Mouse (Mus musculus) adrenal gland, postnatal 4 days (tissue): ENCODE results near the gene Cd46. TPM values are rescaled to one million over a fixed set of nuclear protein-coding genes. Genes with fewer than 3 reads are reported as not detected.

Experiments used
- DNase-seq, 2 experiments: peaks; one replicate each; pipeline ENCODE4 v3.0.0; 2021 to 2022; ENCODE audit warnings: low spot score in 2 of 2, mixed read lengths in 2 of 2
- long read RNA-seq, 2 experiments: library from polyadenylated mRNA; stranded (forward); transcript quantifications; one replicate each; pipeline ENCODE4 v2.0.0; 2021
- total RNA-seq, 2 experiments: library from RNA; stranded (reverse); gene quantifications; 2 replicates each; pipeline ENCODE4 v1.2.3; 2021

Gene Cd46
- 1 to 10 TPM; 3.5 to 3.7 TPM for total RNA-seq
- long read RNA-seq, experiment 1 = 0 reads
- long read RNA-seq, experiment 2 = 0 reads

GRCm38 (mm10) chr1:195092220-195092720, at the start of gene Cd46:
Gene Cd46, minus strand, starts transcription at chr1:195092249.
- DNase-seq = peak; percentile 15 to 46

GRCm38 (mm10) chr1:195132070-195132469, 40.0 kb upstream of the Cd46 start:
- DNase-seq = no peak

GRCm38 (mm10) chr1:195131675-195132015, 39.6 kb upstream of the Cd46 start:
- DNase-seq = no peak

GRCm38 (mm10) chr1:195130953-195131674, 39.1 kb upstream of the Cd46 start, which contains the start of gene Cr1l:
Gene Cr1l, minus strand, starts transcription at chr1:195131586.
- DNase-seq = peak; percentile 59 to 72

GRCm38 (mm10) chr1:195130479-195130878, 38.4 kb upstream of the Cd46 start:
- DNase-seq = no peak

- DNase-seq = no peak
Measured at GRCm38 (mm10) chr1:195129867-195130266, 37.8 kb upstream of the Cd46 start.

GRCm38 (mm10) chr1:195114414-195114813, 22.4 kb upstream of the Cd46 start:
- DNase-seq = no peak

- no peak for DNase-seq
Measured at GRCm38 (mm10) chr1:195113621-195114020, 21.6 kb upstream of the Cd46 start.

- DNase-seq = no peak
Measured at GRCm38 (mm10) chr1:195100693-195101092, 8.6 kb upstream of the Cd46 start.

- no peak for DNase-seq
Measured at GRCm38 (mm10) chr1:195098004-195098403, 6.0 kb upstream of the Cd46 start.

- no peak for DNase-seq
Measured at GRCm38 (mm10) chr1:195091699-195092219, 290 bp downstream of the Cd46 start.

GRCm38 (mm10) chr1:195082142-195082541, 9.9 kb downstream of the Cd46 start:
- no peak for DNase-seq

GRCm38 (mm10) chr1:195040437-195040836, 51.6 kb downstream of the Cd46 start:
- no peak for DNase-seq

GRCm38 (mm10) chr1:195038386-195038785, 53.7 kb downstream of the Cd46 start:
- DNase-seq = no peak

GRCm38 (mm10) chr1:195037985-195038384, 54.1 kb downstream of the Cd46 start:
- no peak for DNase-seq

- DNase-seq = no peak
Measured at GRCm38 (mm10) chr1:195037483-195037882, 54.6 kb downstream of the Cd46 start.

GRCm38 (mm10) chr1:195033941-195034340, 58.1 kb downstream of the Cd46 start:
- peak in 1 of 2 experiments; percentile 14 for DNase-seq

GRCm38 (mm10) chr1:195032738-195033137, 59.3 kb downstream of the Cd46 start:
- no peak for DNase-seq

- no peak for DNase-seq
Measured at GRCm38 (mm10) chr1:195031786-195032185, 60.3 kb downstream of the Cd46 start.

GRCm38 (mm10) chr1:195027507-195027906, 64.5 kb downstream of the Cd46 start:
- DNase-seq = no peak

GRCm38 (mm10) chr1:195023848-195024247, 68.2 kb downstream of the Cd46 start:
- DNase-seq = no peak

GRCm38 (mm10) chr1:195021831-195022230, 70.2 kb downstream of the Cd46 start:
- DNase-seq = no peak
